ENCODE assay signal across 25 mouse cellular contexts in the genomic region with DNA sequence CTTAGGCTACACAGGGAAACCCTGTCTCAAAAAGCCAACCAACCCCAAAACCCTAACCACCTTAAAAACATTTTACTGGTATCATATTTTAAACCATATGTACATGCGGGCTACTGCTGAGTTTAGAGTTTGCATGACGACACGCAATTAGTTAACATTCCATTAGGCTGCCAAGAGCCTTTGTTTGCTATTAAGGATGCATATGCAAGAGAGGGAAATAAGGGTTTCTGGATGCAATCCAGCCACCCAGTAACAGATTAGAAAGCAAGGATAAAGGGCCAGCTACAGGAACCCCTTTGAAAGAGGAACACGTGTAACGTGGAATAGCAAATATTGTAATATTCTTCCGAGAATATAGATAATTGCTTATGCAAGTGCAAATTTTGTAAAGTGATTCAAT. TPM values are rescaled to one million over a fixed set of nuclear protein-coding genes. Genes with fewer than 3 reads are reported as not detected.
DNase-seq lines count a peak whose midpoint lies in the region; ATAC-seq and TF ChIP-seq lines count a peak whose summit lies in the region.
"Had no signal": no experiment of that assay in that cellular context is flagged by ENCODE, and none has a peak within 500 bp of the region (broad histone marks: within the 10 kb centered on the region; RNA-seq: fewer than 3 reads in every experiment).

No protein-coding gene starts in this region.

- H3K4me1 ChIP-seq in forebrain, embryonic 15.5 days, result peaks cover 23% of the 10 kb centered on the region
- H3K4me1 ChIP-seq in forebrain, embryonic 13.5 days, result 0 out of 2 replicates have a peak, but pooled peaks cover 6% of the 10 kb centered on the region
- no peaks in the 10 kb centered on the region for H3K4me1 ChIP-seq in lung, embryonic 14.5 days (ENCODE audit: insufficient read depth)
- H3K4me1 ChIP-seq: embryonic facial prominence, embryonic 12.5 days; heart, embryonic 12.5 days; heart, embryonic 15.5 days; hindbrain, embryonic 10.5 days; hindbrain, embryonic 13.5 days; intestine, embryonic 15.5 days had no signal

- H3K27me3 ChIP-seq in forebrain, embryonic 15.5 days, result no peaks in the 10 kb centered on the region
- no peaks in the 10 kb centered on the region for H3K27me3 ChIP-seq in forebrain, embryonic 13.5 days
- no peaks in the 10 kb centered on the region for H3K27me3 ChIP-seq in lung, embryonic 14.5 days (ENCODE audit: insufficient read depth, low read length)
- H3K27me3 ChIP-seq: embryonic facial prominence, embryonic 12.5 days; heart, embryonic 12.5 days; heart, embryonic 15.5 days; hindbrain, embryonic 13.5 days; intestine, embryonic 15.5 days had no signal

- H3K36me3 ChIP-seq in forebrain, embryonic 15.5 days, result no peaks in the 10 kb centered on the region
- H3K36me3 ChIP-seq in forebrain, embryonic 13.5 days (ENCODE audit: poor library complexity, severe bottlenecking), result no peaks in the 10 kb centered on the region
- H3K36me3 ChIP-seq in lung, embryonic 14.5 days (ENCODE audit: insufficient read depth), result no peaks in the 10 kb centered on the region
- H3K36me3 ChIP-seq: embryonic facial prominence, embryonic 12.5 days; heart, embryonic 12.5 days; heart, embryonic 15.5 days; hindbrain, embryonic 10.5 days; hindbrain, embryonic 13.5 days; intestine, embryonic 15.5 days had no signal

- peak overlapping the region; percentile 33 for H3K27ac ChIP-seq in forebrain, embryonic 15.5 days (replicated peaks)
- H3K27ac ChIP-seq in forebrain, embryonic 13.5 days, result no peak overlapping the region
- H3K27ac ChIP-seq in lung, embryonic 14.5 days (ENCODE audit: low read depth), result no peak overlapping the region
- H3K27ac ChIP-seq: embryonic facial prominence, embryonic 12.5 days; heart, embryonic 15.5 days; hindbrain, embryonic 10.5 days; hindbrain, embryonic 13.5 days; intestine, embryonic 15.5 days had no signal

- peak overlapping the region; percentile 12; the same call in 1 of the 2 replicates for H3K4me2 ChIP-seq in forebrain, embryonic 15.5 days (replicated peaks)
- H3K4me2 ChIP-seq in forebrain, embryonic 13.5 days, result no peak overlapping the region
- no peak overlapping the region for H3K4me2 ChIP-seq in lung, embryonic 14.5 days
- H3K4me2 ChIP-seq: embryonic facial prominence, embryonic 12.5 days; heart, embryonic 12.5 days; heart, embryonic 15.5 days; hindbrain, embryonic 13.5 days; intestine, embryonic 15.5 days had no signal

- no peak overlapping the region for H3K4me3 ChIP-seq in forebrain, embryonic 15.5 days
- no peak overlapping the region for H3K4me3 ChIP-seq in forebrain, embryonic 13.5 days
- H3K4me3 ChIP-seq in lung, embryonic 14.5 days (ENCODE audit: low read depth, low read length), result no peak overlapping the region
- H3K4me3 ChIP-seq: embryonic facial prominence, embryonic 12.5 days; heart, embryonic 12.5 days; heart, embryonic 15.5 days; hindbrain, embryonic 10.5 days; hindbrain, embryonic 13.5 days; intestine, embryonic 15.5 days had no signal

- no peak for TF ChIP-seq CTCF in lung, embryonic 14.5 days (IDR thresholded peaks at IDR 0.05; ENCODE audit: low read depth)
- TF ChIP-seq CTCF in brain, embryonic 14.5 days (IDR thresholded peaks at IDR 0.05; ENCODE audit: borderline replicate concordance, extremely low read depth, insufficient read depth, insufficient read length), result no peak

- peak; percentile 50 for ATAC-seq in forebrain, embryonic 15.5 days (replicated peaks)
- no peak; the same call in 1 of the 2 replicates for ATAC-seq in forebrain, embryonic 13.5 days
- ATAC-seq in lung, embryonic 14.5 days (ENCODE audit: insufficient read depth), result no peak
- no peak for ATAC-seq in erythroblast, adult 5-6 weeks (replicated peaks; ENCODE audit: low FRiP score, poor library complexity, severe bottlenecking)
- ATAC-seq: activated CD4-positive, CD25-positive, alpha-beta regulatory T cell, adult 4 months; CD4-positive, CD25-positive, alpha-beta regulatory T cell, adult 4 months; hindbrain, embryonic 16.5 days; intestine, embryonic 15.5 days had no signal

- no peaks in the 10 kb centered on the region for H3K9me3 ChIP-seq in forebrain, embryonic 15.5 days
- no peaks in the 10 kb centered on the region for H3K9me3 ChIP-seq in forebrain, embryonic 13.5 days (replicated peaks)
- H3K9me3 ChIP-seq in lung, embryonic 14.5 days (ENCODE audit: low read depth, low read length), result no peaks in the 10 kb centered on the region
- H3K9me3 ChIP-seq: embryonic facial prominence, embryonic 12.5 days; heart, embryonic 12.5 days; heart, embryonic 15.5 days; hindbrain, embryonic 13.5 days; intestine, embryonic 15.5 days had no signal

- 27% methylated on average over 6 of the region's 6 CpGs for WGBS in forebrain, embryonic 15.5 days
- 64% methylated on average over 6 of the region's 6 CpGs for whole genome bisulfite sequencing in forebrain, embryonic 13.5 days
- 65% methylated on average over 6 of the region's 6 CpGs for WGBS in lung, embryonic 14.5 days

- no peak overlapping the region for H3K9ac ChIP-seq in forebrain, embryonic 15.5 days (replicated peaks)
- no peak overlapping the region for H3K9ac ChIP-seq in forebrain, embryonic 13.5 days
- H3K9ac ChIP-seq in lung, embryonic 14.5 days, result no peak overlapping the region
- H3K9ac ChIP-seq: embryonic facial prominence, embryonic 12.5 days; heart, embryonic 12.5 days; heart, embryonic 15.5 days; hindbrain, embryonic 13.5 days; intestine, embryonic 15.5 days had no signal

- TF ChIP-seq POLR2A in brain, embryonic 14.5 days (IDR thresholded peaks at IDR 0.05; ENCODE audit: borderline replicate concordance, extremely low read depth, insufficient read depth, insufficient read length, poor library complexity, severe bottlenecking), result no peak

- DNase-seq in lung, embryonic 14.5 days, result peak; percentile 65
- no peak for DNase-seq in lung, postnatal 25 days (ENCODE audit: low spot score)
- peak; percentile 84 for DNase-seq in brain, embryonic 14.5 days (ENCODE audit: low read depth)
- DNase-seq: adrenal gland, adult 8-10 months; adrenal gland, postnatal 25 days; cerebellum, adult 18-20 months; cerebellum, adult 9-10 months; cerebellum, postnatal 14 days; gastrocnemius, postnatal 25 days; heart, adult 18-20 months; heart, postnatal 10 days; heart, postnatal 36 days; kidney, adult 11 months had no signal

RNA-seq across cellular contexts. Expression of a gene that starts 55.4 kb away (rescaled TPM):
- 10.9 and 12.7 TPM in 2 replicates for polyA plus RNA-seq in forebrain, embryonic 15.5 days (2015; fragmentation: Nextera tagmentation; extraction: Ambion mirVana)
- polyA plus RNA-seq in forebrain, embryonic 13.5 days (2015; fragmentation: Nextera tagmentation; extraction: Ambion mirVana), result 10.0 and 12.6 TPM in 2 replicates
- polyA plus RNA-seq in lung, embryonic 14.5 days (2014; fragmentation: Nextera tagmentation; extraction: Ambion mirVana), result 11.1 and 11.7 TPM in 2 replicates
- 32.5 and 48.7 TPM in 2 replicates for polyA plus RNA-seq in brain, embryonic 14.5 days (2012; rRNA removed)
- 13.3 and 14.2 TPM in 2 replicates for total RNA-seq in erythroblast, adult 5-6 weeks (2015; ENCODE audit: low replicate concordance)
- 14.1 and 21.6 TPM in 2 replicates for total RNA-seq in erythroblast, adult 5-6 weeks (2017; ENCODE audit: low replicate concordance)

RNA-seq across cellular contexts. Expression of a gene that starts 55.4 kb away (rescaled TPM):
- polyA plus RNA-seq in forebrain, embryonic 15.5 days (2015; fragmentation: Nextera tagmentation; extraction: Ambion mirVana), result 115 and 122 TPM in 2 replicates
- 143 and 144 TPM in 2 replicates for polyA plus RNA-seq in forebrain, embryonic 13.5 days (2015; fragmentation: Nextera tagmentation; extraction: Ambion mirVana)
- 94.1 and 96.4 TPM in 2 replicates for polyA plus RNA-seq in lung, embryonic 14.5 days (2014; fragmentation: Nextera tagmentation; extraction: Ambion mirVana)
- 83.4 and 95.1 TPM in 2 replicates for polyA plus RNA-seq in brain, embryonic 14.5 days (2012; rRNA removed)
- total RNA-seq in erythroblast, adult 5-6 weeks (2015; ENCODE audit: low replicate concordance), result 30.0 and 32.2 TPM in 2 replicates
- 37.6 and 66.2 TPM in 2 replicates for total RNA-seq in erythroblast, adult 5-6 weeks (2017; ENCODE audit: low replicate concordance)
